Mouse (Mus musculus) C3H10T1/2 (cell line): ENCODE results near the gene Gm20509. TPM values are rescaled to one million over a fixed set of nuclear protein-coding genes. Genes with fewer than 3 reads are reported as not detected.

ENCODE experiments used
- polyA plus RNA-seq, 2 experiments: library from polyadenylated mRNA; unstranded; fragments of >200 nt; fragmentation: generic; extraction: Trizol; gene quantifications; one replicate each; pipeline ENCODE4 v1.2.1; 2012; ENCODE audit warnings: missing spikeins in 2 of 2

Gm20509 gene
- not detected for polyA plus RNA-seq

DNA sequence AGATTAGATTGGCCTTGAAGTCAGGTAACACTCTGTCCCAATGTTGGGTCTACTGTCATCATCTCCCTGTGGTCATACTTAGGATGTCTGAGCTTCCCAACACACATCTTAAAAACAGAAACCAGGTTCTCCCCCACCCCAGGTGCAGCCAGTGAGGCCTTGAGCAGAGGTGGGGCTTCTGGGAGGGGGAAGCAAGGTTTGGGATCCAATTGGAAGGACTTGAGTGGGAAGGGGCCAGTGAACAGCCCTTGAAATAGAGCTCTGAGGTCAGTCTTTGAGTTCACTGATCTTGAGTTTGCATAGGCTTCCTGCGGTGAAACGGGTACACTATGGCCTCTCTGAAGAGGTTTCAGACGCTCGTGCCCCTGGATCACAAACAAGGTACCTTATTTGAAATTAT lies at the start of gene Gm20509:
Gm20509 (plus strand) TSS at position 290 of the 400 bp plus-strand sequence.

DNA sequence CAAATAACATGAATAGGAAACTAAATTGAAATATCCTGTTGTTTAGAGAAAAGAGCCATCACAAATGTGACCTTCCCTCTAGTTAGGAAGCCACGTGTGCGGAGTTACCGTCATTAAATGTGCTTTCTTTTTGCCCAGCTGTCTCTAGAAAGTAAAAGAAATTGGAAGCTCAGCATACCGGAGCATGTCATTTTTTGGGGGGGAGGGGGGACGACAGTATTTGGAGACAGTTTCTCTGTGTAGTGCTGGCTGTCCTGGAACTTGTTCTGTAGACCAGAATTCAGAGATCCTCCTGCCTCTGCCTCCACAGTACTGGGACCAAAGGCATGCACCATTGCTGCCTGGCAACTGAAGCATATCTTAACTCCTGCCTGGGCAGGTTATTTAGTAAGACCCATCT lies 734 bp upstream of the Gm20509 start, which contains the start of gene Khdc3:
Khdc3 (plus strand) TSS at position 301 of the 400 bp plus-strand sequence.

DNA sequence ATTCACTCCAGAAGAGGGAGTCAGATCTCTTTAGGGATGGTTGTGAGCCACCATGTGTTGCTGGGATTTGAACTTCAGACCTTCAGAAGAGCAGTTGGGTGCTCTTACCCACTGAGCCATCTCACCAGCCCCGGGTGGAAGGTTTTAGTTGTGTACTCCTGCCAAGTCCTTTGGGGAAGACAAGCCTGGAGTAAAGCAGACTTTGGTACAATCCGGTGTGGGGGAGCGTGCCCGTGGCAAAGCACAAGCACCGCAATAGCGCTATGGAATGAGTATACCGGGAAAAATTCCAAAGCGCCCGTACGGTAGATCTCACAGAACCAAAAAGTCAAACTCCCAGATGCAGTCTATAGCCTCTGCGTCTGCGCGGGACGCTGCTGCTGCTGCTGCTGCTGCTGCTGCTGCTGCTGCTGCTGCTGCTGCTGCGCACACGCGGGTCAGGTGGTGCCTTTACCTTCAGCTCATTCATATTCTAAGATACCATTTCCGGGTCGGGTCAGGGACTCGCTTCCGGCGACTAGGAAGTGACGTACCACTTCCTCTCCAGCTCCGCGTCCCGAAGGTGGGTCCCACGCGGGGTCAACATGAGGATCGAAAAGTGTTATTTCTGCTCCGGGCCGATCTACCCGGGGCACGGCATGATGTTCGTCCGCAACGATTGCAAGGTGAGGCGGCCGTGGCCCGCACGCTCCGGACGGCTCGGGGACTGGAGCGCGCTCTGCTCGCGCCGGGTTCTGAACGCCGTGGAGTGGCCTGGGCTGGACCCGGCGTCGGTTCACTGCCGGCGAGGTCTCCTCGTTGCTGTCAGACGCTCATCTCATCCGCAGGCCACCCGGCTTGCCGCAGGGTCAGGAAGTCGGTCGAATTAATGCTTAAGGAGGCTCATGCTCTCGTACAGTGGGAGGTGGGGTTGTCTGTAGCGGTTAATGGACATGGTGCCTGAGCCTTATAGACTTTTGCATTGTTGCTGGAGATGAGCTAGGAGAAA lies 10.9 kb downstream of the Gm20509 start, which contains the start of gene Rsl24d1:
Rsl24d1 (plus strand) TSS at position 508 of the 988 bp plus-strand sequence.

Other genes starting within 250 kb of the Gm20509 start
- 1 to 10 TPM in 1 of 2 experiments, under 1 TPM in 1; 0.26 to 3.9 TPM for gene Pygo1, start 176.8 kb upstream of the Gm20509 start, polyA plus RNA-seq
- gene Dyx1c1, start 143.7 kb upstream of the Gm20509 start, polyA plus RNA-seq = under 1 TPM in 1 of 2 experiments, not detected in 1; 0.44 TPM
- gene Gm44503, start 143.6 kb upstream of the Gm20509 start, polyA plus RNA-seq = under 1 TPM in 1 of 2 experiments, not detected in 1; 0.02 TPM
- 10 to 100 TPM in 1 of 2 experiments, under 1 TPM in 1; 0.98 to 11.3 TPM for gene Ccpg1os, start 117.1 kb upstream of the Gm20509 start, polyA plus RNA-seq
- 10 to 100 TPM in 1 of 2 experiments, under 1 TPM in 1; 0.97 to 10.6 TPM for gene Ccpg1, start 117.0 kb upstream of the Gm20509 start, polyA plus RNA-seq
- gene Pigb, start 62.1 kb upstream of the Gm20509 start, polyA plus RNA-seq = 1 to 10 TPM; 1.7 to 7.0 TPM
- under 1 TPM in 1 of 2 experiments, not detected in 1; 0.02 TPM for gene Rab27a, start 57.6 kb upstream of the Gm20509 start, polyA plus RNA-seq
- not detected for gene Khdc3, start 634 bp upstream of the Gm20509 start, polyA plus RNA-seq
- gene Rsl24d1, start 11.0 kb downstream of the Gm20509 start, polyA plus RNA-seq = 10 to 100 TPM; 13.1 to 41.0 TPM